Mouse (Mus musculus): ENCODE measurements at regions not wholly inside any gene's neighbourhood (a gene's known extent, or its start where the extent isn't known, plus 50 kb on each side); places are given as distances from the start of the nearest gene placed in this dataset.

DNA sequence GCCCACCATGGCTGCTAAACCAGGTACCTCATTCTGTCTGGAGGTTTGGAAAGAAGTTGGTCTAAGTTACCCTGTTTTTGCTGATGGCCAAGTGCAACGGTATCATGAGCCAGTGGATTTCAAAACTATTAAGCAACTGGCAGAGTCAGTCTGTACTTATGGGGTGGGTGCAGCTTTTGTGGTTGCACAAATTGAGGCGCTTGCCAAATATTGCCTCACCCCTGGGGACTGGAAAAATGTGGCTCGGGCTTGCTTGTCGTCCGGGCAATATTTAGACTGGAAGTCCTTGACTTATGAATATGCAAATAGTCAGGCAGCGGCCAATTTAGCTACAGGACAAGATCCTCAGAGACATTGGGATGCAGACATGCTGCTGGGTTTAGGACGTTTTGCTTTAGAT is 110.2 kb downstream of the Olfr164 start:
- DNase-seq (ENCODE audit: low spot score in 2 of 2), result no peak

DNA sequence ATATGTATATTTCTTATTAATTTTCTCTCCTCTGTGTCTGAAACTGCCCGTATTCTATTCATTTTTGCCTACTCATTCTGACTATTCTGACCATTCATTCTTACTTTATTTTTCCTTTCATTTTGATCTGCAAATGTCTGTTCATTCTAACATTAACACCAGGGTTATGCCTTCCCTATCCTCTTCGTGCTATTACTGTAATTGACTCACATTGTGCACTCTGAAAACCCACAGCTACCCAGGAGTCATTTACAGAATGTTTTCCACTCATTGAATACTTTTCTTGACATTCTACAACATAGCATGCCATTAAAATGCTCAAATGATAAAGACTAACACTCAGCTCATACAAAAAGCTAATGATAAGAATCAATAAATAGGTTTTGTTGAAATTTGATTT is 112.9 kb downstream of the Olfr164 start:
- no peak for DNase-seq (ENCODE audit: low spot score in 2 of 2)

DNA sequence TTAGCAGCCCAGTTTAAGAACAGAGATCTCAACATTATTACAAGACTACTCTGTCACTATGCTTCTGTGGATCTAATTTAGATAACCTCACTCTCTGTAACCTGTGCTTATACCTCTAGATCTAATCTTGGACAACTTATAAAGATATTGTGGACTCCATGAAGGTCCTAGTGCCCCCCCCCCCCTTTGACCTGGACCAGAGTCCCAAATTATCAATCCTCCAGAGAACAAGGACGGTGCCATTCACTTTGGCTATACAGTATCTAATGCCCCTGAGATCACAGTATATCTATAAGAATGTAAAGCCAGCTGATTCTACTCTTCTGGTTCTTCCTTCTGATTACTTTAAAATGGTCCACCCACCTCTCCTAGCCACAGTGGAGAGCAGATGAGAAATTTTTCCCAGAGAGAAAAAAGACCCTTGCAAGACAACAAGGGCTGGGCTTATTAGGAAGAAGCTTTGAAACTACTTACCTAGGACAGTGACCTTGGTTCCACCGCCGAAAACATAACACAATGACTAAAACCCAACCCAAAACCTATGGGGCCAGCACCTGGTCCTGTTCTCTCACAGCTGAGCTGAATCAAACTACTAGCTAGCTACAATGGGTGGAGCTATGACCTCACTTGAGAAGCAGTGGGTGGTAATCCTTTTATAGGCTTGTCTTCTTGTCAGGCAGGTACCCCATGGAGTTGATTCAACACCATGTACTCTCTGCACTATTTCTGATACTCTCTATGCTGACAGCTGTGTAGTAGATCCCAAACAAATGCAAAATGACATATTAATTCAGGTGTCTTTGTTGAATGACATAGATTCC is 113.9 kb downstream of the Olfr164 start:
- peak; percentile 78 for DNase-seq (ENCODE audit: low spot score in 2 of 2)

DNA sequence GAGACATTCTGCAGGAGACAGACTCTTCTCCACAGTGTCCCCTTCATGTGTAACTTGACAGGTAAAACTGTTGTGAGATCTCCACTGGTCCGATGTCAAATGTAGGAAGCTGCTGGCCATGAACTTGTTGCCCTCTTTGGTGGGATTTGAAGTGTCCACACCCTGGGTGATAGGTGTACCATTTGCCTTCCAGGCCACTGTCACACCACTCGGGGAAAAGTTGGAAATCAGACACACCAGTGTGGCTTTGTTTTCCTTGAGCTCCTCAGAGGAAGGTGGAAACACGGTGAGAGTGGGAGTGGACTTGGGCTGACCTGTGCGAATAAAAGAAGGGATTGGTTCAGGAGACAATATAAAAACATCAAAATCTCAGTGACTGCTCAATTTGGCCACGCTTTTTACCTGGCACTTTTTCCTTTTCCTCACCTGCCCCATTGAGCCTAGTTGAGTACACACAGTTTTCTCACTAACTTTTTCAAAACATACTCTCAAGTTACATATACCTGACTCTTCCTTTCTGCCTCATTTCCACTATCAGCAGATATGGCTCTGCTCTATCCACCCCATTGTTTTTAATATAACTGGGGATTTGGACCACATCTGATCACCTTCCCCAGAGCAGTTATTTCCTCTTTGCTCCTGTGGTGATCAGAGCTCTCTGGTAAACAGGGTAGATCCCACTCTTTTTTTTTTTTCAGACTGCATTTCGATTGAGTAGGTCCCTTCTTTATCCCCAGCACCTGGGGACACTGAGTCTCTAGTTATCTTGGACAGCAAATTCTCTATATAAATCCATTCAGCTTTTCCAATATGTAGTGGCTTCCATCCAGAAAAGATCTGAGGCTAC is 115.1 kb downstream of the Olfr164 start:
- DNase-seq (ENCODE audit: low spot score in 2 of 2), result peak; percentile 14 to 38

DNA sequence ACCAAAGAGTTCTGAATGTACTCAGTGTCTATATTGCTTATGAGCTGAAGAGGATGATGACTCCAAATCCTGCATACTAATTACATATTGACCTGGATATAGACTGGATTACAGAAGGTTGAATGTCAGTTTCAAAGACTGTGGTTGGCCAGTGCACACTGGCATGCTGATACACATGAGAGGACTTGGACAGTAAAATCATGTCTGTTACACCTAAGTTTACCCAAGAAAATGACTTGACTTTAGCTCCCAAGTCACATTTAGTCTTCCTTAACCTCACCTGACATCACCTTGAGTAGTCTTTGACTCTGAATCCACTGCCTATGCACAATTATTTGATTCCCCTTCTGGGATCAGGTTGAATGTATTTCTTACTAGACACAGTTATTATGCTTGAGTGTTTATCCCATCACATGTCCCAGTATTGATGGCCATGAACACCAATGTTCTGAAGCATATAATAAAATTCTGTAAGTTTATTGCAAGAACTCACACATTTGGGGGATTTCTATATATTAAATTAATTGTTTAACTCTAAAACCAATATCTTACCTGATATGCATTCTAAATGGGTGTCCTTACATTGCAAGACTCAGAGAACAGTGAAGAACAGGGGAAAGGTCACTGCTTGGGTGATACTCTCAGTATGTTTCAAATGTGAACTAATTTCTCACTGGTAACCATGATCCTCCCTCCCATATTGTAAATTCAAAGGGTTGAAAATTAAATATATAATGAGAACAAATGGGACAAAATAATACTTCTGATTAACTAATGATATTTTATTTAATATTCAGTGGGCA is 116.0 kb downstream of the Olfr164 start:
- no peak for DNase-seq (ENCODE audit: low spot score in 2 of 2)

DNA sequence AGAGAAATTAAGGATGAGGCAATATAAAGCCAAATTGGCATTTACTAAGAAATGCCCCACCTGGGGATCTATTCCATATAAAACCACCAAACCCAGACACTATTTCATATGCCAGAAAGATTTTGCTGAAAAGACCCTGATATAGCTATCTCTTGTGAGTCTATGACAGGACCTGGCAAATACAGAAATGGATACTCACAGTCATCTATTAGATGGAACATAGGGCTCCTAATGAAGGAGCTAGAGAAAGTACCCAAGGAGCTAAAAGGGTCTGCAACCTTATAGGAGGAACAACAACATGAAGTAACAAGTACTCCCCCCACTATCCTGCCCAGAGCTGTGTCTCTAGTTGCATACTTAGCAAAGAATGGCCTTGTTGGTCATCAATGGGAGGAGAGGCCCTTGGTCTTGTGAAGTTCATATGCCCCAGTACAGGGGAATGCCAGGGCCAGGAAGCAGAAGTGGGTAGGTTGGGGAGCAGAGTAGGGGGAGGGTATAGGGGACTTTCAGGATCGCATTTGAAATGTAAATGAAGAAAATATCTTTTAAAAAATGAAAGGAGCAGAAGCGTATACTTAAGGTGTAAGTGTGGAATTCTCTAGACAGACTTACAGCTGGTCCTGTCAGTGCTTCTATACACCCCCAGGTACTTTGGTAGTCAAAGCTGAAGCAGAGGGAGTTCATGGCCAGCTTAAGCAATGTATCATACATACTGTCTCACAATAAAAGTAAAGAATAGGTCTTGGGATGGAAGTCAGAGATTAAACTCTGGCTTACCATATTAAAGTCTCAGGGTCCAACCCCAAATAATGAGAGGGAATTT is 128.2 kb downstream of the Olfr164 start:
- peak; percentile 24 to 26 for DNase-seq (ENCODE audit: low spot score in 2 of 2)

DNA sequence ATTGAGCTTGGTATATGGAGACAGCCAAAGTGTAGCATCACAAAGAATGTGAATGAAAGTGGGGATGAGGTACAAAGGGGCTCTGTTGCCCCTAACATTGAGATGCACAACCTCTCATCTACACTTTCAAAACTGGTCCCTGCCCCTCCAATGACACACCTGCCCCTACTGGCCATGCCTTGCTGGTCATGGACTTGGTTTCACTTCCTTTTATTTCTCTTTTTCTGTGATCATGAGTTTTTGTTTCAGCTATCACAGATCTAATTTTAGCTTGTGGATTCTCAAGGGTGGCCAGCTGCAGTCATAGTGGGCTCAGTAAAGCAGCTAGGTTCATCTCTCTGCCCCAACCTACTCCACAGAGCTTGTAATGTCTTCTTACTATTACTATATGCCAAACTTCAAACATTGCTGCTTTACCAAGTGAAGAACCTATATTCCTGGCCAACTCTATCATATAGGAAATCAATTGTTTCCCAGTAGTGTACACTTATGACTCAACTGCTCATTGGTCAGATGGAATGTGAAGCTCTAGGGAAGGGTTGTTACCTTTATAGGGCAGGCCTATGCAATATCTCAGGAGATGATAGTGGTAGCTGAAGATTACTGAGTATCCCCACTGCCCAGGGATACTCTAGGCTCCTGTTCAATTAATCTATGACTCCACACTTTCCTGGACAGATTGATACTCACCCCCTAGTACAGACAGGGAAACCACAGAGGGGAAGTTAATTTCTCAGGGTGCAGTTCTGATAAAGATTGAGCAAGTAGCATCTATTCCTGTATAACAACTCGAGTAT is 134.5 kb downstream of the Olfr164 start:
- DNase-seq (ENCODE audit: low spot score in 2 of 2), result peak; percentile 86 to 88

DNA sequence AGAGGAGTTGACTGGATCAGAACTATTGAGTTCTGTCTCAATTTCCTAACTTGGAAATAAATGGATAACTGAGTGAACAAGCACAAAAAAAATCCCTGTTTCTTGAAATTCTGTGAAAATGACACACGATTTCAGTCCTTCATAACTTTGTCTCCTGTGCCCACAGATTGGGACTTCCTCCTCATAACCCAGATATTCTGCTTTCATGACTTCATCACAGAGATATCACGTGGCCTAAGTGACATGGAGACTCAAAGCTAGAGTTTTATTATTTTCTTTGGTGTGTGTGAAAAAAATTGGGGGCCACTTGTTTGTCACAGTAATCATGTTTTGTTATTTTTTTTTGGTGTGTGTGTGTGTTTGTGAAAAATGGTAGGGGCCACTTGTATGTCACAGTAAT is 160.8 kb downstream of the Olfr164 start:
- peak; percentile 38 to 63 for DNase-seq (ENCODE audit: low spot score in 2 of 2)

DNA sequence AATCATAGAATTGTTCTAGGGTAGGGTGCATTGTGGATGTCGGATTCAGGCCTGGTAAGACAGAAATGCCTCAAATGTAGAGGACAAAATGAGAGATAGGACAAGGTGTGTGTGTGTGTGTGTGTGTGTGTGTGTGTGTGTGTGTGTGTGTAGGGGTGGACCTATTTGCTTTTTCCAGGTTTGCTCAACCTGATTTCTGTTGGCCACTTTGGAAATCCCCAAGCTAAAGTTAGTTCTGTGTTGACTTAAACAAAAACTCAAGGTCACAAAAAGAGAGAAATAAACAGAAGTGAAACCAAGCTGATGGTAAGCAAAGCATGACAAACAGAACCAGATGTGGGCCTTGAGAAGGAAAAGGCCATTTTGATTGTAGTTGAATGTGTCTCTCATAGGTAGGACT is 161.4 kb downstream of the Olfr164 start:
- peak; percentile 76 to 84 for DNase-seq (ENCODE audit: low spot score in 2 of 2)

DNA sequence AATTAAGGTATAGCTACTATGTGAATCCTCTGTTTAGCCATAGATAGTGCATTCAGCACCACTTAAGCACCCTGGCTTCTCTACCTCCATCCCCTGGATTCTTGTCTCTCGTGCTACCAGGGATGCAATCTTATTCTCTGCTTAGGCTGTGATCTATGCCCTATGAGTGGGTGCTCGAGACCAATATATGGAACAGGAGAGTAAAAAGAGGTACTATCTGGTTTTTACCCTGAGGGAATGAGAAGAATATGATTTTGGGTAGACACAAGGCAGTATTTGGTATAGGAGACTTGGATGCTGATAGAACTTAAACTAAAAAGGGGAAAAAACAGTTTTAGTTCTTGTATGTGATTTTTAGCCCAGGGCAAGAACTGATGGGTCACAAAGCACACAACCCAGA is 162.8 kb downstream of the Olfr164 start:
- DNase-seq (ENCODE audit: low spot score in 2 of 2), result no peak

DNA sequence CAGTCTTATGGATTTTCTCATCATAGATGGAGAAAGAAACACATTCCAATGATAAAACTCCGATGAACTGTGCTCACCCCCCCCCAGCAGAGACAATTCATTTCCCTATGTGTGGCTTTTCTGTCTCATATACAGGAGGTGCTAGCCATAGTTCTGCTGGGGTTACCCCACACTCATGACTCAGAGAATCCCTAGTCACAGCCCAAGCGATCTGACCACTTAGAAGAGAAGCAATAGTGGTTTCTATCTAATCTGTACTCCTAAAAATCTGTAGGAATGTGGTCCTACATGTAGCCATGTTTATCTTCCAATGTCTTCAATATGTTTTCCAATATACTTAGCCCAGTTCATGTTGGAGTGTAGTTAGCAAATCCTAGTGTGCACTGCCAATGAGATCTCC is 163.3 kb downstream of the Olfr164 start:
- no peak for DNase-seq (ENCODE audit: low spot score in 2 of 2)

DNA sequence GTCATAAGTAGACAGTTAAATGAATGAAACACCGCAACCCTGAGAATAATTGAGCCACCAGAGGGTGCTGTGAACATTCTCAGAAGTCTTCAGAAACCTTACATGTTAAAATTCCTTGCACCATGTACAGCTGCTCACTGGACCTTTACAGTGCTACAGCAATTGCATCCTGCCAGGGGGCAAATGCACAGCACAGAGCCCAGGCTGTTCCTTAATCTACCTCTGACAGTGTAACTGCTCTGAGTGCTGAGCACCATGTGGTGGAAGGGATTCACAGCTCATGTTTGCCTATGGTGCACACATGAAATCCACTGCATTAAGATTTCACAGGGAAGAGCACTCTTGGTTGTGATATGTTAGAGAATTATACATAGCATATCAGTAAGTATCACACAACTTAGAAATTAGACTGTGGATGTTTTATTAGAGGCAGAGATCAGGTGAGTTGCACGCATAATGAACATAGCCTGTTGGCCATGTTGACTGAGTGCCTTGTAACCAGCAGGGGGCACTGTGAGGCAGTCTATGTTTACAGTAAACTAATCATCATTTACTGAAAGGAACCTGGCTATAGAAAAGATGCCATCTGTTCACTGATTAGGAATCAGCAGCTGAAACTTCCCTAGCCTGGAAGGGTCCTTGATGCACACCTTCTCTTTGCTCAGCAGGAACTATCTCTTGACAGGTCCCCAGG is 167.4 kb downstream of the Olfr164 start:
- DNase-seq (ENCODE audit: low spot score in 2 of 2), result peak; percentile 78 to 85

All from spleen, postnatal 36 days (tissue).